Mouse (Mus musculus) MEL (cell line): ENCODE measurements around the gene Chst1. TPM values are rescaled to one million over a fixed set of nuclear protein-coding genes. Genes with fewer than 3 reads are reported as not detected.

Source experiments
- DNase-seq: peaks from one replicate; pipeline ENCODE4 v3.0.0; 2011; ENCODE audit warnings: low read depth, low spot score
- H3K27ac ChIP-seq: 2 replicates; pipeline ENCODE4 v1.5.1; 2012; ENCODE audit warnings: low read depth, mild to moderate bottlenecking, control low read depth, low read length, moderate library complexity; ENCODE audit not compliant: control insufficient read depth
- H3K27me3 ChIP-seq, 2 experiments: fragments of 150-350 bp in 1 of 2; sonication (generic) in 1 of 2; 2 replicates each; pipeline ENCODE4 v1.6.1; 2012; ENCODE audit warnings: low read length in 2 of 2, mild to moderate bottlenecking in 2 of 2, improper control_type of control experiment in 1 of 2, moderate library complexity in 1 of 2; ENCODE audit not compliant: insufficient read depth in 2 of 2, control insufficient read depth in 1 of 2
- H3K36me3 ChIP-seq, 2 experiments: 2 replicates each; pipeline ENCODE4 v1.6.1; 2012 to 2014; ENCODE audit warnings: low read length in 2 of 2, improper control_type of control experiment in 1 of 2, inconsistent platforms in 1 of 2, mild to moderate bottlenecking in 1 of 2; ENCODE audit not compliant: insufficient read depth in 2 of 2, control insufficient read depth in 1 of 2
- H3K4me1 ChIP-seq, 2 experiments: fragments of 150-350 bp in 1 of 2; sonication (generic) in 1 of 2; 2 replicates each; pipeline ENCODE4 v1.6.1; 2012; ENCODE audit warnings: low read length in 2 of 2, improper control_type of control experiment in 1 of 2, mild to moderate bottlenecking in 1 of 2; ENCODE audit not compliant: insufficient read depth in 2 of 2, control insufficient read depth in 1 of 2
- H3K4me3 ChIP-seq, 2 experiments: fragments of 150-350 bp in 1 of 2; sonication (generic) in 1 of 2; 2 replicates each; pipeline ENCODE4 v1.5.1; 2012; ENCODE audit warnings: low read depth in 2 of 2, low read length in 2 of 2, mild to moderate bottlenecking in 2 of 2, moderate library complexity in 2 of 2, control low read depth in 1 of 2, improper control_type of control experiment in 1 of 2; ENCODE audit not compliant: control insufficient read depth in 1 of 2, insufficient read depth in 1 of 2
- H3K79me2 ChIP-seq: 2 replicates; pipeline ENCODE4 v1.6.1; 2012; ENCODE audit warnings: mild to moderate bottlenecking, low read length, moderate library complexity; ENCODE audit not compliant: control insufficient read depth, poor library complexity, insufficient read depth
- H3K9ac ChIP-seq: 2 replicates; pipeline ENCODE4 v1.6.1; 2012; ENCODE audit warnings: low read depth, mild to moderate bottlenecking, control low read depth, low read length, moderate library complexity; ENCODE audit not compliant: control insufficient read depth, poor library complexity, severe bottlenecking
- H3K9me3 ChIP-seq: fragments of 150-350 bp; sonication (generic); replicated peaks from 2 replicates; pipeline ENCODE4 v1.6.1; 2012; ENCODE audit warnings: mild to moderate bottlenecking, low read length, improper control_type of control experiment, moderate library complexity; ENCODE audit not compliant: insufficient read depth
- CHD2 ChIP-seq: IDR thresholded peaks from 2 replicates; pipeline ENCODE4 v1.6.1; 2011; ENCODE audit warnings: low read length, improper control_type of control experiment
- CTCF ChIP-seq, 3 experiments: IDR thresholded peaks in 2 of 3; conservative IDR thresholded peaks in 1 of 3; 2 replicates each; pipeline ENCODE4 v1.5.1; 2011 to 2012; ENCODE audit warnings: low read length in 3 of 3, low read depth in 2 of 3, mild to moderate bottlenecking in 2 of 3, improper control_type of control experiment in 1 of 3, inconsistent platforms in 1 of 3, mixed read lengths in 1 of 3, moderate library complexity in 1 of 3; ENCODE audit not compliant: control insufficient read depth in 1 of 3, insufficient read depth in 1 of 3, poor library complexity in 1 of 3, severe bottlenecking in 1 of 3
- E2F4 ChIP-seq: IDR thresholded peaks from 2 replicates; pipeline ENCODE4 v1.6.1; 2011; ENCODE audit warnings: low read depth, low read length, improper control_type of control experiment, borderline replicate concordance
- EP300 ChIP-seq, 2 experiments: IDR thresholded peaks; 2 replicates each; pipeline ENCODE4 v1.6.1; 2011; ENCODE audit warnings: improper control_type of control experiment in 2 of 2, low read length in 2 of 2, low read depth in 1 of 2, mild to moderate bottlenecking in 1 of 2
- ETS1 ChIP-seq: IDR thresholded peaks from 2 replicates; pipeline ENCODE4 v1.6.1; 2012; ENCODE audit warnings: low read depth, mild to moderate bottlenecking, inconsistent platforms, low read length, improper control_type of control experiment, moderate library complexity
- GABPA ChIP-seq: IDR thresholded peaks from 2 replicates; pipeline ENCODE4 v1.6.1; 2012; ENCODE audit warnings: low read depth, mild to moderate bottlenecking, inconsistent platforms, low read length, improper control_type of control experiment, moderate library complexity
- MEF2A ChIP-seq: IDR thresholded peaks from 2 replicates; pipeline ENCODE4 v1.6.1; 2014; ENCODE audit warnings: low read depth, mild to moderate bottlenecking, inconsistent platforms, low read length, improper control_type of control experiment; ENCODE audit not compliant: poor library complexity, insufficient replicate concordance, severe bottlenecking; ENCODE audit errors: extremely low read depth
- MYC ChIP-seq: IDR thresholded peaks from 2 replicates; pipeline ENCODE4 v1.6.1; 2011; ENCODE audit warnings: low read depth, mild to moderate bottlenecking, low read length, improper control_type of control experiment, moderate library complexity
- NELFE ChIP-seq: IDR thresholded peaks from 2 replicates; pipeline ENCODE4 v1.6.1; 2011; ENCODE audit warnings: low read depth, low read length, improper control_type of control experiment
- NRF1 ChIP-seq: IDR thresholded peaks from 2 replicates; pipeline ENCODE4 v1.6.1; 2014; ENCODE audit warnings: low read depth, mild to moderate bottlenecking, inconsistent platforms, low read length, improper control_type of control experiment, moderate library complexity; ENCODE audit not compliant: poor library complexity, insufficient read depth, severe bottlenecking
- POLR2AphosphoS5 ChIP-seq: IDR thresholded peaks from 2 replicates; pipeline ENCODE4 v1.6.1; 2012; ENCODE audit warnings: low read depth, borderline replicate concordance, mild to moderate bottlenecking, inconsistent platforms, low read length, moderate library complexity, mixed read lengths
- RAD21 ChIP-seq: IDR thresholded peaks from 2 replicates; pipeline ENCODE4 v1.6.1; 2011; ENCODE audit warnings: mild to moderate bottlenecking, low read depth, low read length, improper control_type of control experiment
- RCOR1 ChIP-seq: IDR thresholded peaks from 2 replicates; pipeline ENCODE4 v1.6.1; 2012; ENCODE audit warnings: low read depth, mild to moderate bottlenecking, inconsistent platforms, low read length, improper control_type of control experiment
- SIN3A ChIP-seq: IDR thresholded peaks from 2 replicates; pipeline ENCODE4 v1.6.1; 2012; ENCODE audit warnings: low read length, improper control_type of control experiment, inconsistent platforms
- TBP ChIP-seq: IDR thresholded peaks from 2 replicates; pipeline ENCODE4 v1.8.0; 2011; ENCODE audit warnings: low read depth, low read length, improper control_type of control experiment
- TCF12 ChIP-seq: IDR thresholded peaks from 2 replicates; pipeline ENCODE4 v1.6.1; 2014; ENCODE audit warnings: low read depth, mild to moderate bottlenecking, inconsistent platforms, low read length, improper control_type of control experiment, moderate library complexity
- USF2 ChIP-seq, 2 experiments: IDR thresholded peaks; 2 replicates each; pipeline ENCODE4 v1.6.1; 2011 to 2012; ENCODE audit warnings: improper control_type of control experiment in 2 of 2, low read length in 2 of 2, borderline replicate concordance in 1 of 2, inconsistent platforms in 1 of 2, low read depth in 1 of 2, mild to moderate bottlenecking in 1 of 2; ENCODE audit not compliant: insufficient read depth in 1 of 2
- ZNF384 ChIP-seq: IDR thresholded peaks from 2 replicates; pipeline ENCODE4 v1.6.1; 2012; ENCODE audit warnings: low read depth, mild to moderate bottlenecking, inconsistent platforms, low read length, improper control_type of control experiment
- polyA plus RNA-seq, 2 experiments: library from polyadenylated mRNA; stranded (reverse) in 1 of 2; unstranded in 1 of 2; fragments of >175 nt in 1 of 2; fragments of >200 nt in 1 of 2; gene quantifications; 2 replicates each; pipeline versions ENCODE4 v1.2.1 to v1.2.4; 2012; ENCODE audit warnings: low replicate concordance in 2 of 2, low read depth in 1 of 2; ENCODE audit not compliant: insufficient read length in 2 of 2, insufficient read depth in 1 of 2, missing spikeins in 1 of 2
- total RNA-seq: library from RNA; depleted of rRNA; stranded (reverse); fragments of 300-350 nt; gene quantifications from 2 replicates; pipeline ENCODE4 v1.2.3, GENCODE M21; 2012

The Chst1 gene
- total and polyA plus RNA-seq, 3 experiments: 0.14 to 0.35 TPM; not detected in 1

DNA sequence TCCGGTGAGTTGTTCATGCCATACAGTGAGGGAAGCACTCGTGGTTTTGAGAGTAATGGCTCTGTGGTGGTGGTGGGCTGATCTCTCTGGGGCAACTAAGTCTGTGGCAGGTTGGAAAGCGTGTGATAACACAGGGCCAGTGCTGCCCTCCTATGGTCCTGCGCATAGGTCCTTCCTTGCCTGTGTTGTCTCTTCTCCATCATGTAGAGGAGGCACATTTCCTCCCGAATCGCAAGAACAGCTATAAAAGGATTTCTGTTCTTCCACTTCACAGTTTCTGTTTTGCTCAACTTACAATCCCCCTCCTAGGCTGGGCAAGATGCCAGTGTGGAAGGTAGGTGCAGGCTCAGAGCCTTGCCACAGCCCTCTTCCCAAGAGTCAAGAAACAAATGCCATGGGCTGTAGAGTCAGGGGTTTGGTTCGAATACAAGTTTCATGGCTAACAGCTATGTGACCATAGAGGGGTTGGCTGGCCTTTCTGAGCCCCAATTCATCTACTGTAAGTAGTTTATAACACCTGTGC lies 51.8 kb downstream of the Chst1 start:
- H3K79me2 ChIP-seq: no peaks in the 10 kb centered on the region
- no peaks in the 10 kb centered on the region for H3K27me3 ChIP-seq
- TF ChIP-seq RAD21 (peak; percentile 2; the same call in 1 of the 2 replicates), CHD2 (no peak), USF2 (IDR thresholded peaks at IDR 0.05; ENCODE audit: borderline replicate concordance in 1 of 2, insufficient read depth in 1 of 2, low read depth in 1 of 2, low read length in 2 of 2) (no peak), NELFE (peak; percentile 25; the same call in 1 of the 2 replicates), RCOR1 (0 out of 2 replicates have a peak, but pooled peaks have one; percentile 8), CTCF (IDR thresholded peaks at IDR 0.05 in 2 of 3, conservative IDR thresholded peaks at IDR 0.05 in 1 of 3; ENCODE audit: control insufficient read depth in 1 of 3, insufficient read depth in 1 of 3, low read depth in 2 of 3, low read length in 3 of 3, poor library complexity in 1 of 3, severe bottlenecking in 1 of 3) (no peak), ZNF384 (no peak), ETS1 (peak; percentile 19; the same call in 1 of the 2 replicates), TCF12 (0 out of 2 replicates have a peak, but pooled peaks have one; percentile 10), SIN3A (no peak; the same call in 1 of the 2 replicates), GABPA (no peak), MEF2A (no peak), E2F4 (no peak), NRF1 (0 out of 2 replicates have a peak, but pooled peaks have one; percentile 10), MYC (no peak), EP300 (IDR thresholded peaks at IDR 0.05; ENCODE audit: low read depth in 1 of 2, low read length in 2 of 2) (0 out of 4 replicates have a peak, but pooled peaks of 1 of the 2 experiments have one; percentile 23)
- TF ChIP-seq, all 39 proteins: peak for 7
- no peak overlapping the region for H3K9ac ChIP-seq
- no peak overlapping the region for H3K4me3 ChIP-seq
- H3K27ac ChIP-seq: peak overlapping the region; percentile 20; the same call in 1 of the 2 replicates
- peaks cover 27 to 37% of the 10 kb centered on the region in 2 experiments for H3K4me1 ChIP-seq
- peaks cover 0 to 28% of the 10 kb centered on the region in 2 experiments; a peak in 2 of 4 replicates for H3K36me3 ChIP-seq
- no peaks in the 10 kb centered on the region for H3K9me3 ChIP-seq
- peak; percentile 45 for DNase-seq

DNA sequence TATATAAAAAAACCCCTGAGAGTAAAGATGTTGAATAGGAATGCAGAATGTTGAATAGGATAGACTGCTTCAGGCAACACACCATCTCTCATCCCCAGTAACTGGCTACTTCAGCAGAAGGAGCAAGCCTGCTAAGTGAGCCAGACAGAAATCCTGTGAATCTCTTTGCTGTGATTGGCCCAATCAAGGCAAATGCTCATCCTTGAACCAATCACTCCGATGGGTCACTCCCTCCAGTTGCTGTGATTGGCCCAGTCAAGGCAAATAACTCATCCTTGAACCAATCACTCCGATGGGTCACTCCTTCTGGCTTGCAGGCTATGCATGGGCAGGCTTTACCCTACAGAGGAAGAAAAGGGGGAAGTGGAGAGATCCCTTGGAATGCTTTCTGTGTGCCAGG lies 57.7 kb downstream of the Chst1 start:
- H3K27ac ChIP-seq: no peak overlapping the region
- TF ChIP-seq POLR2AphosphoS5 (no peak), CHD2 (no peak), ETS1 (no peak), TBP (no peak)
- peaks cover 10% of the 10 kb centered on the region in 2 experiments for H3K4me1 ChIP-seq
- H3K27me3 ChIP-seq: no peaks in the 10 kb centered on the region
- no peaks in the 10 kb centered on the region for H3K9me3 ChIP-seq
- no peaks in the 10 kb centered on the region for H3K79me2 ChIP-seq
- H3K4me3 ChIP-seq: no peak overlapping the region
- peaks cover 0 to 5% of the 10 kb centered on the region in 2 experiments; a peak in 2 of 4 replicates for H3K36me3 ChIP-seq
- DNase-seq: peak; percentile 48
- H3K9ac ChIP-seq: no peak overlapping the region
